Mouse (Mus musculus): ENCODE results near the gene Cachd1. TPM values are rescaled to one million over a fixed set of nuclear protein-coding genes. Genes with fewer than 3 reads are reported as not detected.

The Cachd1 gene
- polyA plus RNA-seq, 1 experiment from 2014 or later, result 12.2 TPM

DNA sequence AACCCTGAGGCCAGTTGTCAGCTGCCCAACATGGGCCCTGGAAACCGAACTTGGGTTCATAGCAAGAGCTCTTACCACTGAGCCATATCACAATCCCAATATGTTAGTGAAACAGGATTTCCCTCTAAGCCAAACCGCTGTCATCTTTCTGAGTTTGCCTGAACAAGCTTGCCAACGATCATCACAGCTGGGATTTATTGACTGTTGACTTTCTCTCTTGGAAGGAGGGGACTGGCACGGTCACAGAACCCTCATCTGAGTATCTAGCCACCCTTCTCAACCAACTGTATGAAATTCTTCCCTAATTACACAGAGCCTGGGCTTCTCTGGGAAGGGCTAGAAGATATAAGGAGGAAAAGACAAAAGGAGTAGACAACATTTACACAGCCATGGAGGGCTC is 270.1 kb downstream of the Cachd1 start:
- Histone ChIP-seq H3K4me3 (replicated peaks; ENCODE audit: low read depth, low read length) (no peak overlapping the region), H3K4me1 (replicated peaks; ENCODE audit: insufficient read depth, low read length) (no peaks in the 10 kb centered on the region), H3K9ac (ENCODE audit: low read depth, low read length) (no peak overlapping the region), H3K27ac (no peak overlapping the region), H3K4me2 (ENCODE audit: low read length) (no peak overlapping the region), H3K36me3 (ENCODE audit: insufficient read depth, low read length) (no peaks in the 10 kb centered on the region), H3K9me3 (replicated peaks; ENCODE audit: low read length) (no peaks in the 10 kb centered on the region), H3K27me3 (ENCODE audit: insufficient read depth, low read length) (no peaks in the 10 kb centered on the region)
- ATAC-seq (replicated peaks; ENCODE audit: low FRiP score, low read depth) (no peak), DNase-seq (ENCODE audit: low spot score) (no peak)
- WGBS, result 59% methylated on average over 4 of the region's 4 CpGs
- no peak for TF ChIP-seq CTCF (IDR thresholded peaks at IDR 0.05; ENCODE audit: low read depth)

GRCm38 (mm10) chr4:101062146-101062545 is 285.7 kb downstream of the Cachd1 start:
- Histone ChIP-seq H3K9me3 (replicated peaks; ENCODE audit: low read length) (no peaks in the 10 kb centered on the region), H3K27me3 (ENCODE audit: insufficient read depth, low read length) (no peaks in the 10 kb centered on the region), H3K4me2 (ENCODE audit: low read length) (no peak overlapping the region), H3K4me1 (replicated peaks; ENCODE audit: insufficient read depth, low read length) (no peaks in the 10 kb centered on the region), H3K27ac (no peak overlapping the region), H3K36me3 (ENCODE audit: insufficient read depth, low read length) (no peaks in the 10 kb centered on the region), H3K4me3 (replicated peaks; ENCODE audit: low read depth, low read length) (no peak overlapping the region), H3K9ac (ENCODE audit: low read depth, low read length) (no peak overlapping the region)
- WGBS, result 68% methylated on average over 2 of the region's 2 CpGs
- no peak for TF ChIP-seq CTCF (IDR thresholded peaks at IDR 0.05; ENCODE audit: low read depth)
- ATAC-seq (replicated peaks; ENCODE audit: low FRiP score, low read depth), result no peak
- DNase-seq (ENCODE audit: low spot score), result no peak

GRCm38 (mm10) chr4:101066401-101066800 is 289.9 kb downstream of the Cachd1 start:
- 46% methylated on average over 5 of the region's 5 CpGs for WGBS
- Histone ChIP-seq H3K27me3 (ENCODE audit: insufficient read depth, low read length) (no peaks in the 10 kb centered on the region), H3K27ac (no peak overlapping the region), H3K9ac (ENCODE audit: low read depth, low read length) (no peak overlapping the region), H3K4me2 (ENCODE audit: low read length) (no peak overlapping the region), H3K4me3 (replicated peaks; ENCODE audit: low read depth, low read length) (no peak overlapping the region), H3K4me1 (replicated peaks; ENCODE audit: insufficient read depth, low read length) (no peaks in the 10 kb centered on the region), H3K36me3 (ENCODE audit: insufficient read depth, low read length) (no peaks in the 10 kb centered on the region), H3K9me3 (replicated peaks; ENCODE audit: low read length) (no peaks in the 10 kb centered on the region)
- ATAC-seq (replicated peaks; ENCODE audit: low FRiP score, low read depth) (no peak), DNase-seq (ENCODE audit: low spot score) (no peak)
- no peak for TF ChIP-seq CTCF (IDR thresholded peaks at IDR 0.05; ENCODE audit: low read depth)

DNA sequence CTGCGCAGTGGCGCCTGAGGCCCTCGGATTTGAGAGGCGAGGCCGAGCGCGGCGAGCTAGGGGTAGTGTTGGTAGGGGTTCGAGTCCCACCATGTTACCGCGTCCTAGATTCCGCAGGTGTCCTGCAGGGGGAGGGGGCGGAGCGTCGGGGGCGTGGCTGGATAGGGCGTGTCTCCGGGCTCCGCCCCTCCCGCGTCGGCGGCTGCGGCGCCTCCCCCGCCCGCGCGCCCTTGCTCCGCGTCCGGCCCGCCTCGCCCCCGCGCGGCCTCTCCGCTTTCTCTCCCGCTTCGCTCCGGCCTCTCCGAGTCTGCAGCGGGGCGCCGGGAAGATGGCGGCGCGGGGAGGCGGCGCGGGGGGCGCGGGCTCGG is 292.3 kb downstream of the Cachd1 start, which contains the start of gene Raver2:
Raver2 (plus strand) TSS at position 198 of the 368 bp plus-strand sequence.
- peak within 1 kb of the TSS; percentile 50 for H3K27ac ChIP-seq

DNA sequence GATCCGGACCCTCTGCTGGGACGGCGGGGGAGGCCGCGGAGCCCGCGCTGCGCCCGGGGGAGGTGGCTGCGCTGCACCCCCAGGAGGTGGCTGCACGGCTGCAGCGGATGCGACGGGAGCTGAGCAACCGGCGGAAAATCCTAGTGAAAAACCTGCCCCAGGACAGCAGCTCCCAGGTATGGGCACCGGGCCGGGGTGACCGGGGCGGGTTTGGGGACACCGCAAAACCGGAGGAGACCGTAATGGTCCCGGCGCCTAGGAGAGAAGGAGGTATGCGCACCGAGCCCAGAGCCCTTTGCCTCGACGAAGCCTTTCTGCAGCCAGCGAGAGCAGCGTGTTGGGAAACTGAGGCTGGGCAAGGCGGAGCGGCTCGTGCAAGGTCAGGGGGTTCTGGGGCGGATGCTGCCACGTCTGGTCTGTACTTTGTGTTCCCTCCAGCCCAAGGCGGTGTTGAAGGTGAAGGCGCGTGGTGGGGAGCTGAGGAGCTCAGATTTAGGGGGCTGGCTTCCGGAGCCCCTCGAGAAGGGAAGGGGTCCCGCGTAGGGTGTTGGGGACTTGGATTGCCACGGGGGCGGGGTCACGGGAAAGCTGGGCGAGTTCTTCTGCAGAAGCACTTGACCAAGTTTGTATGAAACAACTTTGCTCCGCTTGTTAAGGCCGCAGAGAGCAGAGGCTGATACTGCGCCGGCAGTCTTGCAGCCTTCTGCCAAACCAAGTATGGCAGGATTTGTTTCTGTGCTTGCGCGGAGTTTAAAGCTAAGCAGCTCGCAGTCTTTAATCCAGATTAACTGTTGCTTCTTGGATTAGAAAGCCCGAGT is 292.9 kb downstream of the Cachd1 start:
- peak overlapping the region; percentile 78 for H3K9ac ChIP-seq (ENCODE audit: low read depth, low read length)
- peak overlapping the region; percentile 99 for H3K4me2 ChIP-seq (ENCODE audit: low read length)
- DNase-seq (ENCODE audit: low spot score), result peak; percentile 54
- H3K4me3 ChIP-seq (replicated peaks; ENCODE audit: low read depth, low read length), result peak overlapping the region; percentile 87
- 2% methylated on average over 55 of the region's 55 CpGs for WGBS
- TF ChIP-seq CTCF (IDR thresholded peaks at IDR 0.05; ENCODE audit: low read depth), result no peak
- H3K27ac ChIP-seq, result peak overlapping the region; percentile 50
- H3K4me1 ChIP-seq (replicated peaks; ENCODE audit: insufficient read depth, low read length), result no peaks in the 10 kb centered on the region
- ATAC-seq (replicated peaks; ENCODE audit: low FRiP score, low read depth), result peak; percentile 76
- no peaks in the 10 kb centered on the region for H3K36me3 ChIP-seq (ENCODE audit: insufficient read depth, low read length)
- no peaks in the 10 kb centered on the region for H3K27me3 ChIP-seq (ENCODE audit: insufficient read depth, low read length)
- no peaks in the 10 kb centered on the region for H3K9me3 ChIP-seq (replicated peaks; ENCODE audit: low read length)

More for the DNA sequence above, 292.3 kb downstream of the Cachd1 start, which contains the start of gene Raver2:
- peak within 1 kb of the TSS; percentile 99 for H3K4me2 ChIP-seq (ENCODE audit: low read length)
- H3K4me3 ChIP-seq (replicated peaks; ENCODE audit: low read depth, low read length), result peak within 1 kb of the TSS; percentile 87
- H3K36me3 ChIP-seq (ENCODE audit: insufficient read depth, low read length), result no peaks in the 10 kb centered on the region
- ATAC-seq (replicated peaks; ENCODE audit: low FRiP score, low read depth) (peak; percentile 80), DNase-seq (ENCODE audit: low spot score) (peak; percentile 78)
- peak within 1 kb of the TSS; percentile 78 for H3K9ac ChIP-seq (ENCODE audit: low read depth, low read length)
- no peaks in the 10 kb centered on the region for H3K9me3 ChIP-seq (replicated peaks; ENCODE audit: low read length)
- no peaks in the 10 kb centered on the region for H3K27me3 ChIP-seq (ENCODE audit: insufficient read depth, low read length)
- TF ChIP-seq CTCF (IDR thresholded peaks at IDR 0.05; ENCODE audit: low read depth), result peak; percentile 29; the same call in 1 of the 2 replicates
- WGBS, result 3% methylated on average over 34 of the region's 54 CpGs
- no peaks in the 10 kb centered on the region for H3K4me1 ChIP-seq (replicated peaks; ENCODE audit: insufficient read depth, low read length)

- H3K9me3 ChIP-seq (replicated peaks; ENCODE audit: low read length), result no peaks in the 10 kb centered on the region
- H3K4me1 ChIP-seq (replicated peaks; ENCODE audit: insufficient read depth, low read length), result no peaks in the 10 kb centered on the region
- no peak overlapping the region for H3K27ac ChIP-seq
- WGBS, result 84% methylated on average over 4 of the region's 4 CpGs
- no peak overlapping the region for H3K4me3 ChIP-seq (replicated peaks; ENCODE audit: low read depth, low read length)
- no peak overlapping the region for H3K9ac ChIP-seq (ENCODE audit: low read depth, low read length)
- no peak for DNase-seq (ENCODE audit: low spot score)
- TF ChIP-seq CTCF (IDR thresholded peaks at IDR 0.05; ENCODE audit: low read depth), result no peak
- no peaks in the 10 kb centered on the region for H3K36me3 ChIP-seq (ENCODE audit: insufficient read depth, low read length)
- no peak overlapping the region for H3K4me2 ChIP-seq (ENCODE audit: low read length)
- H3K27me3 ChIP-seq (ENCODE audit: insufficient read depth, low read length), result no peaks in the 10 kb centered on the region
- no peak for ATAC-seq (replicated peaks; ENCODE audit: low FRiP score, low read depth)
These were observed 295.1 kb downstream of the Cachd1 start for GRCm38 (mm10) chr4:101071570-101071969.

All from kidney, postnatal 0 days (tissue).